Mouse (Mus musculus): ENCODE results near the gene Mrps6. TPM values are rescaled to one million over a fixed set of nuclear protein-coding genes. Genes with fewer than 3 reads are reported as not detected.

Mrps6 gene
- polyA plus RNA-seq, 1 experiment from 2014 or later: 139 TPM

Other genes with a start within 250 kb of the Mrps6 start
- 0.14 and 0.20 TPM in 2 replicates for gene Gm49711, start within 50 bp of the Mrps6 start, polyA plus RNA-seq (2014; fragmentation: Nextera tagmentation; extraction: Ambion mirVana)
- 14.6 and 14.9 TPM in 2 replicates for gene Slc5a3, start 52 bp downstream of the Mrps6 start, polyA plus RNA-seq (2014; fragmentation: Nextera tagmentation; extraction: Ambion mirVana)
- 14.7 and 23.1 TPM in 2 replicates for gene Kcne2, start 234.1 kb downstream of the Mrps6 start, polyA plus RNA-seq (2014; fragmentation: Nextera tagmentation; extraction: Ambion mirVana)
- 112 and 121 TPM in 2 replicates for gene Smim11, start 243.0 kb downstream of the Mrps6 start, polyA plus RNA-seq (2014; fragmentation: Nextera tagmentation; extraction: Ambion mirVana)

Data from hindbrain, embryonic 11.5 days (tissue).